Mouse (Mus musculus) MEL (cell line): ENCODE data around the gene Dazl. TPM values are rescaled to one million over a fixed set of nuclear protein-coding genes. Genes with fewer than 3 reads are reported as not detected.

Experiments
- DNase-seq: peaks from one replicate; pipeline ENCODE4 v3.0.0; 2011; ENCODE audit warnings: low read depth, low spot score
- H3K27ac ChIP-seq: 2 replicates; pipeline ENCODE4 v1.5.1; 2012; ENCODE audit warnings: low read depth, mild to moderate bottlenecking, control low read depth, low read length, moderate library complexity; ENCODE audit not compliant: control insufficient read depth
- H3K27me3 ChIP-seq, 2 experiments: fragments of 150-350 bp in 1 of 2; sonication (generic) in 1 of 2; 2 replicates each; pipeline ENCODE4 v1.6.1; 2012; ENCODE audit warnings: low read length in 2 of 2, mild to moderate bottlenecking in 2 of 2, improper control_type of control experiment in 1 of 2, moderate library complexity in 1 of 2; ENCODE audit not compliant: insufficient read depth in 2 of 2, control insufficient read depth in 1 of 2
- H3K36me3 ChIP-seq, 2 experiments: 2 replicates each; pipeline ENCODE4 v1.6.1; 2012 to 2014; ENCODE audit warnings: low read length in 2 of 2, improper control_type of control experiment in 1 of 2, inconsistent platforms in 1 of 2, mild to moderate bottlenecking in 1 of 2; ENCODE audit not compliant: insufficient read depth in 2 of 2, control insufficient read depth in 1 of 2
- H3K4me1 ChIP-seq, 2 experiments: fragments of 150-350 bp in 1 of 2; sonication (generic) in 1 of 2; 2 replicates each; pipeline ENCODE4 v1.6.1; 2012; ENCODE audit warnings: low read length in 2 of 2, improper control_type of control experiment in 1 of 2, mild to moderate bottlenecking in 1 of 2; ENCODE audit not compliant: insufficient read depth in 2 of 2, control insufficient read depth in 1 of 2
- H3K4me3 ChIP-seq, 2 experiments: fragments of 150-350 bp in 1 of 2; sonication (generic) in 1 of 2; 2 replicates each; pipeline ENCODE4 v1.5.1; 2012; ENCODE audit warnings: low read depth in 2 of 2, low read length in 2 of 2, mild to moderate bottlenecking in 2 of 2, moderate library complexity in 2 of 2, control low read depth in 1 of 2, improper control_type of control experiment in 1 of 2; ENCODE audit not compliant: control insufficient read depth in 1 of 2, insufficient read depth in 1 of 2
- H3K79me2 ChIP-seq: 2 replicates; pipeline ENCODE4 v1.6.1; 2012; ENCODE audit warnings: mild to moderate bottlenecking, low read length, moderate library complexity; ENCODE audit not compliant: control insufficient read depth, poor library complexity, insufficient read depth
- H3K9ac ChIP-seq: 2 replicates; pipeline ENCODE4 v1.6.1; 2012; ENCODE audit warnings: low read depth, mild to moderate bottlenecking, control low read depth, low read length, moderate library complexity; ENCODE audit not compliant: control insufficient read depth, poor library complexity, severe bottlenecking
- H3K9me3 ChIP-seq: fragments of 150-350 bp; sonication (generic); replicated peaks from 2 replicates; pipeline ENCODE4 v1.6.1; 2012; ENCODE audit warnings: mild to moderate bottlenecking, low read length, improper control_type of control experiment, moderate library complexity; ENCODE audit not compliant: insufficient read depth
- CHD1 ChIP-seq: IDR thresholded peaks from 2 replicates; pipeline ENCODE4 v1.6.1; 2012; ENCODE audit warnings: low read depth, mild to moderate bottlenecking, inconsistent platforms, low read length, improper control_type of control experiment
- CHD2 ChIP-seq: IDR thresholded peaks from 2 replicates; pipeline ENCODE4 v1.6.1; 2011; ENCODE audit warnings: low read length, improper control_type of control experiment
- CTCF ChIP-seq, 3 experiments: IDR thresholded peaks in 2 of 3; conservative IDR thresholded peaks in 1 of 3; 2 replicates each; pipeline ENCODE4 v1.5.1; 2011 to 2012; ENCODE audit warnings: low read length in 3 of 3, low read depth in 2 of 3, mild to moderate bottlenecking in 2 of 3, improper control_type of control experiment in 1 of 3, inconsistent platforms in 1 of 3, mixed read lengths in 1 of 3, moderate library complexity in 1 of 3; ENCODE audit not compliant: control insufficient read depth in 1 of 3, insufficient read depth in 1 of 3, poor library complexity in 1 of 3, severe bottlenecking in 1 of 3
- ELF1 ChIP-seq: IDR thresholded peaks from 2 replicates; pipeline ENCODE4 v1.6.1; 2014; ENCODE audit warnings: low read depth, mild to moderate bottlenecking, inconsistent platforms, low read length, improper control_type of control experiment, moderate library complexity
- ETS1 ChIP-seq: IDR thresholded peaks from 2 replicates; pipeline ENCODE4 v1.6.1; 2012; ENCODE audit warnings: low read depth, mild to moderate bottlenecking, inconsistent platforms, low read length, improper control_type of control experiment, moderate library complexity
- GABPA ChIP-seq: IDR thresholded peaks from 2 replicates; pipeline ENCODE4 v1.6.1; 2012; ENCODE audit warnings: low read depth, mild to moderate bottlenecking, inconsistent platforms, low read length, improper control_type of control experiment, moderate library complexity
- GATA1 ChIP-seq: IDR thresholded peaks from 2 replicates; pipeline ENCODE4 v1.6.1; 2011; ENCODE audit warnings: low read depth, low read length, improper control_type of control experiment
- HCFC1 ChIP-seq: IDR thresholded peaks from 2 replicates; pipeline ENCODE4 v1.6.1; 2012; ENCODE audit warnings: low read depth, mild to moderate bottlenecking, inconsistent platforms, low read length, improper control_type of control experiment, moderate library complexity
- JUND ChIP-seq: IDR thresholded peaks from 2 replicates; pipeline ENCODE4 v1.6.1; 2011; ENCODE audit warnings: low read depth, mild to moderate bottlenecking, improper control_type of control experiment, low read length
- KAT2A ChIP-seq: conservative IDR thresholded peaks from 2 replicates; pipeline ENCODE4 v1.6.1; 2012; ENCODE audit warnings: low read depth, low read length, improper control_type of control experiment, inconsistent platforms
- MAFK ChIP-seq: IDR thresholded peaks from 2 replicates; pipeline ENCODE4 v1.6.1; 2011; ENCODE audit warnings: low read depth, mild to moderate bottlenecking, low read length, improper control_type of control experiment, borderline replicate concordance
- MAX ChIP-seq: IDR thresholded peaks from 2 replicates; pipeline ENCODE4 v1.6.1; 2011; ENCODE audit warnings: low read length, improper control_type of control experiment
- MAZ ChIP-seq: IDR thresholded peaks from 2 replicates; pipeline ENCODE4 v1.6.1; 2012; ENCODE audit warnings: low read depth, mild to moderate bottlenecking, inconsistent platforms, low read length, improper control_type of control experiment
- MYB ChIP-seq: IDR thresholded peaks from 2 replicates; pipeline ENCODE4 v1.6.1; 2011; ENCODE audit warnings: mild to moderate bottlenecking, low read depth, low read length, improper control_type of control experiment
- MYC ChIP-seq: IDR thresholded peaks from 2 replicates; pipeline ENCODE4 v1.6.1; 2011; ENCODE audit warnings: low read depth, mild to moderate bottlenecking, low read length, improper control_type of control experiment, moderate library complexity
- POLR2AphosphoS5 ChIP-seq: IDR thresholded peaks from 2 replicates; pipeline ENCODE4 v1.6.1; 2012; ENCODE audit warnings: low read depth, borderline replicate concordance, mild to moderate bottlenecking, inconsistent platforms, low read length, moderate library complexity, mixed read lengths
- RAD21 ChIP-seq: IDR thresholded peaks from 2 replicates; pipeline ENCODE4 v1.6.1; 2011; ENCODE audit warnings: mild to moderate bottlenecking, low read depth, low read length, improper control_type of control experiment
- RCOR1 ChIP-seq: IDR thresholded peaks from 2 replicates; pipeline ENCODE4 v1.6.1; 2012; ENCODE audit warnings: low read depth, mild to moderate bottlenecking, inconsistent platforms, low read length, improper control_type of control experiment
- SIN3A ChIP-seq: IDR thresholded peaks from 2 replicates; pipeline ENCODE4 v1.6.1; 2012; ENCODE audit warnings: low read length, improper control_type of control experiment, inconsistent platforms
- SMC3 ChIP-seq: IDR thresholded peaks from 2 replicates; pipeline ENCODE4 v1.6.1; 2011; ENCODE audit warnings: low read depth, low read length, improper control_type of control experiment
- TBP ChIP-seq: IDR thresholded peaks from 2 replicates; pipeline ENCODE4 v1.8.0; 2011; ENCODE audit warnings: low read depth, low read length, improper control_type of control experiment
- TCF12 ChIP-seq: IDR thresholded peaks from 2 replicates; pipeline ENCODE4 v1.6.1; 2014; ENCODE audit warnings: low read depth, mild to moderate bottlenecking, inconsistent platforms, low read length, improper control_type of control experiment, moderate library complexity
- ZC3H11A ChIP-seq: IDR thresholded peaks from 2 replicates; pipeline ENCODE4 v1.6.1; 2012; ENCODE audit warnings: low read depth, mild to moderate bottlenecking, inconsistent platforms, low read length, improper control_type of control experiment
- ZNF384 ChIP-seq: IDR thresholded peaks from 2 replicates; pipeline ENCODE4 v1.6.1; 2012; ENCODE audit warnings: low read depth, mild to moderate bottlenecking, inconsistent platforms, low read length, improper control_type of control experiment
- polyA plus RNA-seq, 2 experiments: library from polyadenylated mRNA; stranded (reverse) in 1 of 2; unstranded in 1 of 2; fragments of >175 nt in 1 of 2; fragments of >200 nt in 1 of 2; gene quantifications; 2 replicates each; pipeline versions ENCODE4 v1.2.1 to v1.2.4; 2012; ENCODE audit warnings: low replicate concordance in 2 of 2, low read depth in 1 of 2; ENCODE audit not compliant: insufficient read length in 2 of 2, insufficient read depth in 1 of 2, missing spikeins in 1 of 2
- total RNA-seq: library from RNA; depleted of rRNA; stranded (reverse); fragments of 300-350 nt; gene quantifications from 2 replicates; pipeline ENCODE4 v1.2.3, GENCODE M21; 2012

Gene Dazl
- total and polyA plus RNA-seq, 3 experiments, result 0.10 to 1.4 TPM; not detected in 1

- Histone ChIP-seq H3K27ac (no peak overlapping the region), H3K36me3 (0 out of 4 replicates have a peak, but pooled peaks cover 0 to 2% of the 10 kb centered on the region in 2 experiments), H3K9me3 (no peaks in the 10 kb centered on the region), H3K4me3 (no peak overlapping the region), H3K79me2 (no peaks in the 10 kb centered on the region), H3K27me3 (no peaks in the 10 kb centered on the region), H3K4me1 (peaks cover 0 to under 1% of the 10 kb centered on the region in 2 experiments; a peak in 2 of 4 replicates), H3K9ac (no peak overlapping the region)
- DNase-seq, result no peak
- TF ChIP-seq ELF1 (no peak), JUND (no peak), MYB (no peak), SIN3A (no peak), TCF12 (no peak), ZNF384 (no peak), RAD21 (no peak), ETS1 (no peak), CTCF (IDR thresholded peaks at IDR 0.05 in 2 of 3, conservative IDR thresholded peaks at IDR 0.05 in 1 of 3; ENCODE audit: control insufficient read depth in 1 of 3, insufficient read depth in 1 of 3, low read depth in 2 of 3, low read length in 3 of 3, poor library complexity in 1 of 3, severe bottlenecking in 1 of 3) (no peak), TBP (no peak), CHD1 (no peak), KAT2A (no peak), MAX (no peak), CHD2 (no peak), POLR2AphosphoS5 (no peak), GABPA (no peak), SMC3 (no peak), RCOR1 (no peak), ZC3H11A (no peak), MAZ (no peak)
Observed at GRCm38 (mm10) chr17:50232821-50233220, 60.6 kb downstream of the Dazl start.

GRCm38 (mm10) chr17:50231206-50231605, 62.2 kb downstream of the Dazl start:
- Histone ChIP-seq H3K9me3 (no peaks in the 10 kb centered on the region), H3K9ac (no peak overlapping the region)
- TF ChIP-seq KAT2A (no peak), MAZ (no peak), MYC (no peak), ETS1 (no peak), MAX (no peak), TCF12 (no peak), CTCF (IDR thresholded peaks at IDR 0.05 in 2 of 3, conservative IDR thresholded peaks at IDR 0.05 in 1 of 3; ENCODE audit: control insufficient read depth in 1 of 3, insufficient read depth in 1 of 3, low read depth in 2 of 3, low read length in 3 of 3, poor library complexity in 1 of 3, severe bottlenecking in 1 of 3) (no peak), GATA1 (no peak), JUND (no peak), HCFC1 (no peak), ZNF384 (no peak), RCOR1 (no peak), SMC3 (no peak), POLR2AphosphoS5 (no peak), MAFK (no peak)
- TF ChIP-seq, all 39 proteins: peak for 0
- Histone ChIP-seq H3K4me1 (peaks cover 0 to 4% of the 10 kb centered on the region in 2 experiments; a peak in 3 of 4 replicates), H3K79me2 (no peaks in the 10 kb centered on the region), H3K4me3 (no peak overlapping the region), H3K36me3 (0 out of 4 replicates have a peak, but pooled peaks cover 0 to 2% of the 10 kb centered on the region in 2 experiments), H3K27ac (no peak overlapping the region), H3K27me3 (no peaks in the 10 kb centered on the region)
- no peak for DNase-seq
